Mouse (Mus musculus): ENCODE results near the gene Kpnb1. TPM values are rescaled to one million over a fixed set of nuclear protein-coding genes. Genes with fewer than 3 reads are reported as not detected.

The Kpnb1 gene
- total and polyA plus RNA-seq, 3 experiments, result 22.1 to 80.8 (median 71.7) TPM

DNA sequence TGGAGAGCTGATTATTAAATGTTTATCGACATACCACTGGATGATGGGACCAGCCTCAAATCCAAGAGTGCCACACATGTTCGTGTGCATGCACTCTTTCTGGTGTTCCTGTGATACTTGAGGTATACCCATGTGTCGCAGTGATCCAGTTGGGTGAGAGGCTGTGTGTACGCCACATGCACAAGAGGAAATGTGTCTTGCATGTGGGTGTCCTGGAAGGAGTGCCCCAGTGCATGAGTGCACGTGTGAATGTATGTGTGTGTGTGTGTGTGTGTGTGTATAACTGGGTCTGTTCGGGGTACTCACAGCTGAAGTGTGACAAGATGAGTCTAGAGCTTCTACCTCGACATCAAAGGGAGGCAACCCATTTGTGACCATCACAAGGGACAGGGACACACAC lies 57.4 kb downstream of the Kpnb1 start:
- H3K36me3 ChIP-seq (ENCODE audit: control insufficient read depth, insufficient read depth, low read length), result no peaks in the 10 kb centered on the region
- H3K4me1 ChIP-seq (ENCODE audit: control insufficient read depth, insufficient read depth, low read length), result no peaks in the 10 kb centered on the region; the same call in 1 of the 2 replicates
- TF ChIP-seq POLR2A (IDR thresholded peaks at IDR 0.05; ENCODE audit: insufficient read depth, low read depth, low read length) (no peak), EP300 (IDR thresholded peaks at IDR 0.05; ENCODE audit: insufficient read depth, low read depth, low read length) (no peak), CTCF (IDR thresholded peaks at IDR 0.05) (no peak)
- no peaks in the 10 kb centered on the region for H3K79me2 ChIP-seq (replicated peaks; ENCODE audit: control insufficient read depth, insufficient read depth, low read length)
- H3K27me3 ChIP-seq (ENCODE audit: control insufficient read depth, insufficient read depth, low read length), result no peaks in the 10 kb centered on the region
- H3K4me3 ChIP-seq, result no peak overlapping the region
- 83% methylated on average over 6 of the region's 7 CpGs for WGBS
- no peak for DNase-seq
- intact Hi-C loops (cut with DNase I), result no loop called here
- H3K9ac ChIP-seq (ENCODE audit: low read depth, low read length), result no peak overlapping the region
- H3K27ac ChIP-seq, result no peak overlapping the region

DNA sequence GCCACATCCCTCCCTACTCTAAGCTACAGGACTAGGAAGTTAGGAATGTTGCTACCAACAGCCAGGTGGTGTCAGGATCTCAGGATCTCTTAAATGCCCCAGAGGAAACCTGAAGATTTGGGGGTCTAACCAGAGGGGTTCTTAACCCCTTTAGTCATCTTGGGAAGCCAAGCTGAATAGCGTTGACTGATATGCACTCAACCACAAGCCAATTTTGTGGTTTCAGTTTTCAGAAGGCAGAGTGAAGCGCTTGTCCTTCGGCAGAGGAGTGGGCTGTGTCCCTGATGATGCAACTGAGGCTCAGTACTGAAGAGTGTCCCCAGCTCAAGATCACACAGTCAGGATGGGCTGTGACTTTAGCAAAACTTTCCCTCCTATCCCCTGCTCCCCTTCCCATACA lies 58.7 kb downstream of the Kpnb1 start:
- H3K79me2 ChIP-seq (replicated peaks; ENCODE audit: control insufficient read depth, insufficient read depth, low read length), result no peaks in the 10 kb centered on the region
- H3K27me3 ChIP-seq (ENCODE audit: control insufficient read depth, insufficient read depth, low read length), result no peaks in the 10 kb centered on the region
- H3K4me3 ChIP-seq, result no peak overlapping the region
- no peak overlapping the region for H3K9ac ChIP-seq (ENCODE audit: low read depth, low read length)
- DNase-seq, result no peak
- WGBS, result 83% methylated on average over 3 of the region's 3 CpGs
- no peaks in the 10 kb centered on the region; the same call in 1 of the 2 replicates for H3K4me1 ChIP-seq (ENCODE audit: control insufficient read depth, insufficient read depth, low read length)
- no peak overlapping the region for H3K27ac ChIP-seq
- intact Hi-C loops (cut with DNase I), result no loop called here
- H3K36me3 ChIP-seq (ENCODE audit: control insufficient read depth, insufficient read depth, low read length), result no peaks in the 10 kb centered on the region
- TF ChIP-seq POLR2A (IDR thresholded peaks at IDR 0.05; ENCODE audit: insufficient read depth, low read depth, low read length) (no peak), EP300 (IDR thresholded peaks at IDR 0.05; ENCODE audit: insufficient read depth, low read depth, low read length) (no peak)

DNA sequence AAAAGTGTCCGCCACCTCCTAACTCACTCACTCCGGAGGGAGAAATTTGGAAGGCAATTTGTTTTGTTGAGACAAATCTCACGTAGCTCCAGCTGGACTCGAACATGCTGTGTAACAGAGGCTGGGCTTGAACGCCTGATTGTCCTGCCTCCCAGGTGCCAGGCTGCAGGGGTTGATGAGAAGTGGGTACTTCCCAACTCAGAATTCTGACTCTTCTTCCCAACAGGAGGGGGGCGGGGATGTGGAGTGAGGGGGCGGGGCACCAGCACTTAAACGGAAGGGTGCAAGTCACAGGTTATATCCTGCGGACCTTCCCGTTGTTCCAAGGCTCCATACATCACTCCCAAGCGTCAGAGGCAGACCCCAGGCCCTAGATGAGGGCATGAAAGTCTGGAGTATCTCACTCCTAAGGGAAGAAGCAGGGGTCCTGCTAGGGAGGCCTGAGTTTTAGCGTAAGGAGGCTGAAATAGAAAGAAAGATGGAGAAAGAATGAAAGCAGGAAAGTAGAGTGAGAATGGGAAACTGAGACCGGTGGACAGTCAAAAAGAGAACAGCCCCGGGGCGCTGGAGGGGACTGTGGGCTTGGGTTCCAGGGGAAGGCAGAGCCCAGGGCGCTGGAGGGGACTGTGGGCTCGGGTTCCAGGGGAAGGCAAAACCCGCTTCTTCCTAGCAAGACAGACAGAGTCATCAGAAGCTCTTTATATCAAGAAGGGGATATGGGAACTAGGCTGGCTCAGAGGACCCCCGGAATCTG lies 60.0 kb downstream of the Kpnb1 start:
- 30% methylated on average over 19 of the region's 19 CpGs for WGBS
- no peaks in the 10 kb centered on the region for H3K79me2 ChIP-seq (replicated peaks; ENCODE audit: control insufficient read depth, insufficient read depth, low read length)
- peak overlapping the region; percentile 12; the same call in 1 of the 2 replicates for H3K9ac ChIP-seq (ENCODE audit: low read depth, low read length)
- H3K27ac ChIP-seq, result no peak overlapping the region
- H3K4me1 ChIP-seq (ENCODE audit: control insufficient read depth, insufficient read depth, low read length), result no peaks in the 10 kb centered on the region
- no peaks in the 10 kb centered on the region for H3K36me3 ChIP-seq (ENCODE audit: control insufficient read depth, insufficient read depth, low read length)
- no peak for DNase-seq
- H3K27me3 ChIP-seq (ENCODE audit: control insufficient read depth, insufficient read depth, low read length), result no peaks in the 10 kb centered on the region
- TF ChIP-seq CTCF (IDR thresholded peaks at IDR 0.05) (no peak), POLR2A (IDR thresholded peaks at IDR 0.05; ENCODE audit: insufficient read depth, low read depth, low read length) (no peak), EP300 (IDR thresholded peaks at IDR 0.05; ENCODE audit: insufficient read depth, low read depth, low read length) (no peak)
- intact Hi-C loops (cut with DNase I), result no loop called here
- H3K4me3 ChIP-seq, result peak overlapping the region; percentile 54

DNA sequence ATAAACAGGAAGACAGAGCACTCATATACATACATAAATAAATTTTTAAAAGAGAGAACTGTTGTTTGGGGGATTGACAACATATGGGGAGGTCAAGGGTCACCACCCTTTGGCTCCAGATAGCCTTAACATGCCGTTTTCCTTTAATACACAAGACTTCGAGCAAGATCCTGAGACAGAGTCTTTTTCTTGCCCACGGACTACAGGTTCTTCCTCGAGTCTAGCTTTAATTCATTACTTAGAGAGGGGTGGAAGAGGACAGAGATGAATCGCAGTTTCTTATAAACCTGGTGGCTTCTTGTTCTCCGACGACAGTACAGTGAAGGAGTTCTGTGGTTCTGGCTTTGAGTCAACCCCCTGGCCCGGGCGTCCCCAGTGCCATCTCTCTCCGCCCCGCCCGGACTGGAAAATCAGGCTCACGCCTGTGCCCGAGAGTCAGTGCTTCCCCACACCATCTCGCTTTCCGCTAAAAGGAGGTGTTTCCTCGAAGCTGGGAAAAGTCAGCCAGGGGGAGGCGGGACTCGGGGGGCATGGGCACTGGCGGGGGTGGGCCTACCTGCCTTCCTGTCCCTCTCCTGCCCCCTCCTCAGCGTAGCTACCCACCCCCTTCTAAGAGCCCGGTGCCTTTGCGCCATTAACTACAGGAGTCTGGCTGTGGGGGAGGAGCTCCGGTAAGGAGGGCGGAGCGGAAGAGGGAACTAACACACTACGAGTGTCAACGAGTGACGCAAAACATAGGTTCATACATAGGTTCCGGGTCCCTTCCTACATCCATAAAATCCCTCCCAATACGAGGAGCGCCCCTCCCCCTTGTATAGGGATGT lies 60.8 kb downstream of the Kpnb1 start:
- peak; percentile 67 to 78 for DNase-seq
- intact Hi-C loops (cut with DNase I), result no loop called here
- whole genome bisulfite sequencing, result 4% methylated on average over 32 of the region's 32 CpGs

DNA sequence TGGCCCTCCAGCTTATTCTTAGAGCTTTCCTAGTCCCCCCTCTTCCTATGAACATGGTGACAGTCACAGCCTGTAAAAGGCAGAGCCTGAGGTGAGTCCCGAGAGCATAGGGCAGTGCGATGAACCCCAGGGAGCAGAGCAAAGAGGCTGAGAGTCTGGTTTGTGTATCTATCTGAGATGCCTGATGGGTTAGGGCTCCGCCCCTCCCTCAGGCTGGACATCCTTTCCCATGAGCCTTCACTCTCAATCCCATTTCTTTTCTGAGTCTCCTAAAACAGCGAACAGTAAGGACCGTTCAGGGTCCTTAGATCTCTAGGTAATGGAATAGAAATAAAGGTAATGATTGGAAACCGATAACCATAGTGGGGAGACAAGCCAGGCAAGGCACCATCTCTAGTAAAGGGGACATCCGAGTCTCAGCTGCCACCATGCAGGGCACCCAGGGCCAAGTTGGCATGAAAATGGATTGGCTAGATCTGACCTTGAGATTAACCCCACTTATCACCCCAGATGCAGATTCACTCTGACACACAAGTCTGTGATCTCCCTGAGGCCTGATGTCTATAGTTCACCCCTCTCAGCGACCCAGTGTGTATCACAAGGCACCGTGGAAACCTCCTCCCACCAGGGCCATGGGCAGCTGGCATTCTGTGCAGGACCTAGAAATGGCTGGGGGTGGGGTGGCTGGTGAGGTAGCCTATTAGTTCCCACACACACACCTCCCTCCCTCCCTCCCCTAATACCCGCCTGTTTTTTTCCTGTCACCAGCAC lies 63.2 kb downstream of the Kpnb1 start:
- intact Hi-C loops (cut with DNase I), result no loop called here
- 72% methylated on average over 10 of the region's 10 CpGs for whole genome bisulfite sequencing
- TF ChIP-seq CTCF (IDR thresholded peaks at IDR 0.05) (no peak), EP300 (IDR thresholded peaks at IDR 0.05; ENCODE audit: insufficient read depth, low read depth, low read length) (no peak), POLR2A (IDR thresholded peaks at IDR 0.05; ENCODE audit: insufficient read depth, low read depth, low read length) (no peak)
- H3K36me3 ChIP-seq (ENCODE audit: control insufficient read depth, insufficient read depth, low read length), result no peaks in the 10 kb centered on the region
- no peak overlapping the region for H3K9ac ChIP-seq (ENCODE audit: low read depth, low read length)
- no peaks in the 10 kb centered on the region for H3K27me3 ChIP-seq (ENCODE audit: control insufficient read depth, insufficient read depth, low read length)
- no peaks in the 10 kb centered on the region for H3K4me1 ChIP-seq (ENCODE audit: control insufficient read depth, insufficient read depth, low read length)
- H3K27ac ChIP-seq, result no peak overlapping the region
- H3K79me2 ChIP-seq (replicated peaks; ENCODE audit: control insufficient read depth, insufficient read depth, low read length), result no peaks in the 10 kb centered on the region
- no peak for DNase-seq
- no peak overlapping the region for H3K4me3 ChIP-seq

More for the DNA sequence above, 60.8 kb downstream of the Kpnb1 start:
- Histone ChIP-seq H3K36me3 (ENCODE audit: control insufficient read depth, insufficient read depth, low read length) (no peaks in the 10 kb centered on the region), H3K27me3 (ENCODE audit: control insufficient read depth, insufficient read depth, low read length) (no peaks in the 10 kb centered on the region), H3K9ac (ENCODE audit: low read depth, low read length) (peak overlapping the region; percentile 52; the same call in 1 of the 2 replicates), H3K4me1 (ENCODE audit: control insufficient read depth, insufficient read depth, low read length) (no peaks in the 10 kb centered on the region), H3K79me2 (replicated peaks; ENCODE audit: control insufficient read depth, insufficient read depth, low read length) (no peaks in the 10 kb centered on the region), H3K27ac (no peak overlapping the region), H3K4me3 (peak overlapping the region; percentile 54)
- no peak for TF ChIP-seq POLR2A (IDR thresholded peaks at IDR 0.05; ENCODE audit: insufficient read depth, low read depth, low read length)
- TF ChIP-seq CTCF (IDR thresholded peaks at IDR 0.05), result no peak
- no peak for TF ChIP-seq EP300 (IDR thresholded peaks at IDR 0.05; ENCODE audit: insufficient read depth, low read depth, low read length)
